Mouse (Mus musculus) midbrain, embryonic 11.5 days (tissue): Measurements from ENCODE around the gene Sf3a1. TPM values are rescaled to one million over a fixed set of nuclear protein-coding genes. Genes with fewer than 3 reads are reported as not detected.
A peak's percentile ranks its signal among the peaks of the same experiment; 100 is the strongest.
"Not testable (repeated sequence)": the region's sequence is repeated elsewhere in the genome, so short reads cannot be mapped to it uniquely, and the experiment has no call there.

Experiments
- ATAC-seq: fragments of 200-750 bp; cut with Nextera tagmentation; 2 replicates; pipeline ENCODE4 v1.8.0; 2017; ENCODE audit warnings: moderate TSS enrichment, moderate library complexity; ENCODE audit not compliant: low FRiP score
- DNase-seq: peaks from one replicate; pipeline ENCODE4 v3.0.0; 2015; ENCODE audit warnings: low spot score; ENCODE audit errors: missing footprints
- H3K27ac ChIP-seq: fragments of 300-500 bp; sonication (generic); 2 replicates; pipeline ENCODE4 v1.5.1; 2014; ENCODE audit warnings: low read depth, low read length
- H3K27me3 ChIP-seq: fragments of 300-500 bp; sonication (generic); 2 replicates; pipeline ENCODE4 v1.6.1; 2014; ENCODE audit warnings: mild to moderate bottlenecking, low read length, moderate library complexity, mixed read lengths; ENCODE audit not compliant: control insufficient read depth, insufficient read depth
- H3K36me3 ChIP-seq: fragments of 300-500 bp; sonication (generic); 2 replicates; pipeline ENCODE4 v1.6.1; 2014; ENCODE audit warnings: mild to moderate bottlenecking, low read length, moderate library complexity, mixed read lengths; ENCODE audit not compliant: control insufficient read depth, insufficient read depth
- H3K4me1 ChIP-seq: fragments of 300-500 bp; sonication (generic); 2 replicates; pipeline ENCODE4 v1.6.1; 2014; ENCODE audit warnings: low read length; ENCODE audit not compliant: control insufficient read depth, insufficient read depth
- H3K4me2 ChIP-seq: fragments of 300-500 bp; sonication (generic); 2 replicates; pipeline ENCODE4 v1.6.1; 2014; ENCODE audit warnings: mild to moderate bottlenecking, moderate library complexity
- H3K4me3 ChIP-seq: fragments of 300-500 bp; sonication (generic); 2 replicates; pipeline ENCODE4 v1.5.1; 2014; ENCODE audit warnings: low read depth, low read length
- H3K9ac ChIP-seq: fragments of 300-500 bp; sonication (generic); 2 replicates; pipeline ENCODE4 v1.6.1; 2014; ENCODE audit warnings: low read length
- H3K9me3 ChIP-seq: fragments of 300-500 bp; sonication (generic); 2 replicates; pipeline ENCODE4 v1.6.1; 2016; ENCODE audit warnings: low read length; ENCODE audit not compliant: control insufficient read depth
- WGBS: fragments of 180-500 bp; shearing (Covaris S2); extraction: QIAGEN DNeasy Blood & Tissue Kit; methylation state at CpG from one replicate; pipeline ENCODE4 v1.1.7; 2014; 5-methylcytosine and 5-hydroxymethylcytosine counted together
- polyA plus RNA-seq: library from polyadenylated mRNA; unstranded; fragments of >200 nt; fragmentation: Nextera tagmentation; extraction: Ambion mirVana; gene quantifications from 2 replicates; pipeline ENCODE4 v1.2.1, GENCODE M21; 2014

Gene Sf3a1
- polyA plus RNA-seq, 1 experiment from 2014 or later, result 93.6 TPM

- Histone ChIP-seq H3K36me3 (peaks cover 53% of the 10 kb centered on the region), H3K4me2 (no peak overlapping the region), H3K9ac (no peak overlapping the region), H3K4me1 (peaks cover 7% of the 10 kb centered on the region), H3K9me3 (no peaks in the 10 kb centered on the region), H3K27ac (no peak overlapping the region), H3K4me3 (no peak overlapping the region), H3K27me3 (no peaks in the 10 kb centered on the region)
- WGBS, result 92% methylated on average over 7 of the region's 7 CpGs
- ATAC-seq (no peak), DNase-seq (no peak)
Measured at GRCm38 (mm10) chr11:4166467-4167090, 6.4 kb downstream of the Sf3a1 start.

- ATAC-seq, result no peak
- WGBS, result 90% methylated on average over 5 of the region's 5 CpGs
Measured at GRCm38 (mm10) chr11:4174586-4174985, 14.4 kb downstream of the Sf3a1 start.

GRCm38 (mm10) chr11:4177716-4178115 is 17.6 kb downstream of the Sf3a1 start:
- WGBS, result 94% methylated on average over 4 of the region's 4 CpGs
- Histone ChIP-seq H3K27me3 (no peaks in the 10 kb centered on the region), H3K4me3 (no peak overlapping the region), H3K9ac (no peak overlapping the region), H3K4me2 (no peak overlapping the region), H3K36me3 (peaks cover 72% of the 10 kb centered on the region), H3K27ac (no peak overlapping the region), H3K4me1 (no peaks in the 10 kb centered on the region), H3K9me3 (no peaks in the 10 kb centered on the region)
- DNase-seq (peak; percentile 81), ATAC-seq (no peak)

More at GRCm38 (mm10) chr11:4174586-4174985, 14.4 kb downstream of the Sf3a1 start:
- no peaks in the 10 kb centered on the region for H3K9me3 ChIP-seq
- no peaks in the 10 kb centered on the region for H3K27me3 ChIP-seq
- peaks cover 77% of the 10 kb centered on the region for H3K36me3 ChIP-seq
- peak; percentile 66 for DNase-seq
- no peak overlapping the region for H3K9ac ChIP-seq
- H3K4me1 ChIP-seq, result no peaks in the 10 kb centered on the region
- no peak overlapping the region for H3K27ac ChIP-seq
- no peak overlapping the region for H3K4me3 ChIP-seq
- H3K4me2 ChIP-seq, result no peak overlapping the region

- ATAC-seq (no peak), DNase-seq (peak; percentile 70)
- Histone ChIP-seq H3K27me3 (no peaks in the 10 kb centered on the region), H3K4me2 (no peak overlapping the region), H3K9me3 (no peaks in the 10 kb centered on the region), H3K27ac (no peak overlapping the region), H3K4me1 (no peaks in the 10 kb centered on the region; the same call in 1 of the 2 replicates), H3K4me3 (no peak overlapping the region), H3K36me3 (peaks cover 33% of the 10 kb centered on the region), H3K9ac (no peak overlapping the region)
- 25% methylated on average over 1 of the region's 1 CpGs for WGBS
Measured at GRCm38 (mm10) chr11:4182061-4182460, 21.9 kb downstream of the Sf3a1 start.

- peaks cover 20% of the 10 kb centered on the region for H3K36me3 ChIP-seq
- ATAC-seq (no peak), DNase-seq (no peak)
- no peak overlapping the region for H3K9ac ChIP-seq
- peaks cover 7% of the 10 kb centered on the region for H3K4me1 ChIP-seq
- no peak overlapping the region for H3K27ac ChIP-seq
- no peak overlapping the region for H3K4me3 ChIP-seq
- no peaks in the 10 kb centered on the region for H3K27me3 ChIP-seq
- no peak overlapping the region for H3K4me2 ChIP-seq
- no peaks in the 10 kb centered on the region for H3K9me3 ChIP-seq
Measured at GRCm38 (mm10) chr11:4183511-4183910, 23.4 kb downstream of the Sf3a1 start.

- no peaks in the 10 kb centered on the region for H3K9me3 ChIP-seq
- no peak overlapping the region for H3K27ac ChIP-seq
- H3K4me1 ChIP-seq, result peaks cover 7% of the 10 kb centered on the region
- ATAC-seq, result no peak
- no peak overlapping the region for H3K9ac ChIP-seq
- WGBS, result 75% methylated on average over 4 of the region's 4 CpGs
- peak; percentile 80 for DNase-seq
- H3K27me3 ChIP-seq, result no peaks in the 10 kb centered on the region
- H3K36me3 ChIP-seq, result peaks cover 17% of the 10 kb centered on the region
- H3K4me2 ChIP-seq, result no peak overlapping the region
- H3K4me3 ChIP-seq, result no peak overlapping the region
Measured at GRCm38 (mm10) chr11:4184251-4184952, 24.3 kb downstream of the Sf3a1 start.

- DNase-seq, H3K9ac ChIP-seq, H3K9me3 ChIP-seq, H3K4me1 ChIP-seq, H3K27me3 ChIP-seq, H3K4me2 ChIP-seq, ATAC-seq, H3K4me3 ChIP-seq, H3K27ac ChIP-seq: not testable (repeated sequence)
- WGBS, result 94% methylated on average over 6 of the region's 6 CpGs
- peaks cover 12% of the 10 kb centered on the region for H3K36me3 ChIP-seq
Measured at GRCm38 (mm10) chr11:4185480-4185879, 25.3 kb downstream of the Sf3a1 start.

- Histone ChIP-seq H3K9ac (peak within 1 kb of the TSS; percentile 87), H3K9me3 (no peaks in the 10 kb centered on the region), H3K36me3 (peaks cover 4% of the 10 kb centered on the region), H3K4me2 (peak within 1 kb of the TSS; percentile 86), H3K4me3 (peak within 1 kb of the TSS; percentile 81), H3K27me3 (no peaks in the 10 kb centered on the region), H3K4me1 (peaks cover 7% of the 10 kb centered on the region), H3K27ac (no peak within 1 kb of the TSS)
- WGBS, result under 1% methylated on average over 71 of the region's 71 CpGs
- ATAC-seq (peak; percentile 100), DNase-seq (peak; percentile 98)
Measured at GRCm38 (mm10) chr11:4186486-4187317, 26.6 kb downstream of the Sf3a1 start, which contains the start of gene Tbc1d10a. Gene Tbc1d10a (plus strand): TSS chr11:4186789.

- no peak overlapping the region for H3K27ac ChIP-seq
- peak overlapping the region; percentile 87 for H3K9ac ChIP-seq
- no peaks in the 10 kb centered on the region for H3K9me3 ChIP-seq
- WGBS, result 19% methylated on average over 9 of the region's 9 CpGs
- no peaks in the 10 kb centered on the region for H3K27me3 ChIP-seq
- H3K4me3 ChIP-seq, result peak overlapping the region; percentile 81
- no peak for DNase-seq
- no peak for ATAC-seq
- H3K4me1 ChIP-seq, result peaks cover 7% of the 10 kb centered on the region
- peak overlapping the region; percentile 86 for H3K4me2 ChIP-seq
- H3K36me3 ChIP-seq, result peaks cover 2% of the 10 kb centered on the region; the same call in 1 of the 2 replicates
Measured at GRCm38 (mm10) chr11:4187318-4187700, 27.2 kb downstream of the Sf3a1 start.
